Mouse (Mus musculus) limb, embryonic 12.5 days (tissue): ENCODE measurements around the gene Gcn1l1. TPM values are rescaled to one million over a fixed set of nuclear protein-coding genes. Genes with fewer than 3 reads are reported as not detected.
A peak's percentile ranks its signal among the peaks of the same experiment; 100 is the strongest.

Source experiments
- ATAC-seq: fragments of 200-750 bp; cut with Nextera tagmentation; 2 replicates; pipeline ENCODE4 v1.8.0; 2017; ENCODE audit warnings: low read depth, moderate TSS enrichment; ENCODE audit not compliant: insufficient number of reproducible peaks, insufficient read depth, low FRiP score, low TSS enrichment
- H3K27ac ChIP-seq: fragments of 300-500 bp; sonication (generic); 2 replicates; pipeline ENCODE4 v1.5.1; 2016; ENCODE audit warnings: mild to moderate bottlenecking, moderate library complexity
- H3K27me3 ChIP-seq: fragments of 300-500 bp; sonication (generic); 2 replicates; pipeline ENCODE4 v1.6.1; 2016; ENCODE audit warnings: mild to moderate bottlenecking, moderate library complexity
- H3K36me3 ChIP-seq: fragments of 300-500 bp; sonication (generic); 2 replicates; pipeline ENCODE4 v1.6.1; 2016; ENCODE audit warnings: mild to moderate bottlenecking, moderate library complexity
- H3K4me1 ChIP-seq: fragments of 300-500 bp; sonication (generic); replicated peaks from 2 replicates; pipeline ENCODE4 v1.6.1; 2016
- H3K4me2 ChIP-seq: fragments of 300-500 bp; sonication (generic); 2 replicates; pipeline ENCODE4 v1.6.1; 2016; ENCODE audit warnings: mild to moderate bottlenecking, moderate library complexity
- H3K4me3 ChIP-seq: fragments of 300-500 bp; sonication (generic); replicated peaks from 2 replicates; pipeline ENCODE4 v1.5.1; 2016; ENCODE audit warnings: mild to moderate bottlenecking
- H3K9ac ChIP-seq: fragments of 300-500 bp; sonication (generic); replicated peaks from 2 replicates; pipeline ENCODE4 v1.6.1; 2016; ENCODE audit warnings: mild to moderate bottlenecking, moderate library complexity
- H3K9me3 ChIP-seq: fragments of 300-500 bp; sonication (generic); 2 replicates; pipeline ENCODE4 v1.6.1; 2016; ENCODE audit warnings: mild to moderate bottlenecking, moderate library complexity
- WGBS: fragments of 180-500 bp; shearing (Covaris S2); methylation state at CpG from one replicate; pipeline ENCODE4 v1.1.7; 2016; 5-methylcytosine and 5-hydroxymethylcytosine counted together
- polyA plus RNA-seq: library from polyadenylated mRNA; unstranded; fragments of >200 nt; fragmentation: Nextera tagmentation; extraction: Ambion mirVana; gene quantifications from 2 replicates; pipeline ENCODE4 v1.2.1, GENCODE M21; 2016

The Gcn1l1 gene
- polyA plus RNA-seq, 1 experiment from 2014 or later: 57.4 TPM

DNA sequence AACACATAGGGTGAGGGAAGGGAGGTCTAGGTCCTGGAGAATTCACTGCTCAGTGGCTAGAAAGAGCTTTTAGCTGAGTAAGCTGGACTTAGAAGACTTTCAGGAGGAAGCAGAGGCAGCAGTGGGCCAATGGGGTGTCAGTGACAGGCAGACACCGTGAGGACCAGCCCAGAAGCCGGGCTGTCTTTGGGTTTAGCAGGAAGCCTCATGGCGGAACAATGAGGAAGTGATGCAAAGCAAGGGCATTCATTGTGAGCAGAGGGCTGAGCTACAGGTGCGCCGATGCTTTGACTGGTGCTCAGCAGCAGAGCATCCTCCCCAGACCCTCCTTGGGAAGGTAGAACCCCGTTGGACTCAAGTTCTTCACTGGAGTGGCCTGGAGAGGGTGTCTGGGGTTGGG is 70.5 kb downstream of the Gcn1l1 start:
- Histone ChIP-seq H3K9ac (no peak overlapping the region), H3K9me3 (no peaks in the 10 kb centered on the region), H3K27me3 (no peaks in the 10 kb centered on the region), H3K4me2 (no peak overlapping the region), H3K4me3 (no peak overlapping the region), H3K36me3 (peaks cover 39% of the 10 kb centered on the region), H3K4me1 (peaks cover 21% of the 10 kb centered on the region), H3K27ac (no peak overlapping the region)
- 89% methylated on average over 6 of the region's 6 CpGs for WGBS
- no peak for ATAC-seq

DNA sequence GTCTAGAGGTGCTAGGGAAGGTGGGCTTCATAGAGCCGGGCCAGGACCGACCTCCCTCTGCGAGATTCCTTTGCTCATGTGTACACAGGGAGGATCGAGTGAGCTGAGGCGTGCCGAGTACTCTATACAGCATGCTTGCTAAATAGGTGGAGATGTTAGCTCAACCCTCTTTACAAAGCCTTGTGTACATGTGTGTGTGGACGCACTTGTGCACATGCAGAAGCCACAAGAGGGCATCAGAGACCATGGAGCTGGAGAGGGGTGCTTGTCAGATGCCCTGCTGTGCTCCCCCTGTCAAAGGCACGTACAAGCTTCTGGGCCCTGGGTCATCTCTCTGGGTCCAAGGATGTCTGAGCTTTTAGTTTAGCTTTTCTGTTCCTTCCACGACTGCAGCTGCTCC is 79.1 kb downstream of the Gcn1l1 start:
- H3K36me3 ChIP-seq: peaks cover 90% of the 10 kb centered on the region
- WGBS: 84% methylated on average over 9 of the region's 9 CpGs
- ATAC-seq: no peak

DNA sequence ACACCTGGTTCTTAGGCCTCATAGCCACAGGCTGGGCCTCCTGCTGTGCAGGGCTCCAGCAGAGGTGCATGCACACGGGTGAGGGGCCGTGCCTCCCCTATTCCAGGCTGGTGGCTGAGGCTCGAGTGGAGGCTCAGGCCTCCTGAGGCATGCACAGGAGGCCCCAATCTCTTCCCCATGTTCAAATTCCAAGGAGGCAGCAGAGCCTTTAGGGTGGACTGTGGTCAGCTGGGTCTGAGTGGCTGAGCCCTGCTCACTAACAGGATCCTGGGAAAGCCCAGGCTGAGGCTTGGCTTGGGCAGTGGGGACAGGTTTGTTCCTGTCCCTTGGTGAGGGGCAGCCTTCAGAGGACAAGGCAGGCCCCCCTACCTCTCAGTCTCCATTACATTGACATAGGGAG is 83.8 kb downstream of the Gcn1l1 start:
- Histone ChIP-seq H3K4me1 (peaks cover 11% of the 10 kb centered on the region), H3K4me2 (no peak overlapping the region), H3K36me3 (peaks cover 43% of the 10 kb centered on the region), H3K4me3 (no peak overlapping the region), H3K27me3 (no peaks in the 10 kb centered on the region), H3K9ac (no peak overlapping the region), H3K9me3 (no peaks in the 10 kb centered on the region), H3K27ac (no peak overlapping the region)
- 54% methylated on average over 3 of the region's 3 CpGs for WGBS
- ATAC-seq: no peak

More for the DNA sequence above, 79.1 kb downstream of the Gcn1l1 start:
- Histone ChIP-seq H3K4me3 (no peak overlapping the region), H3K4me2 (no peak overlapping the region), H3K4me1 (no peaks in the 10 kb centered on the region), H3K9ac (no peak overlapping the region), H3K9me3 (no peaks in the 10 kb centered on the region), H3K27ac (no peak overlapping the region), H3K27me3 (no peaks in the 10 kb centered on the region)

DNA sequence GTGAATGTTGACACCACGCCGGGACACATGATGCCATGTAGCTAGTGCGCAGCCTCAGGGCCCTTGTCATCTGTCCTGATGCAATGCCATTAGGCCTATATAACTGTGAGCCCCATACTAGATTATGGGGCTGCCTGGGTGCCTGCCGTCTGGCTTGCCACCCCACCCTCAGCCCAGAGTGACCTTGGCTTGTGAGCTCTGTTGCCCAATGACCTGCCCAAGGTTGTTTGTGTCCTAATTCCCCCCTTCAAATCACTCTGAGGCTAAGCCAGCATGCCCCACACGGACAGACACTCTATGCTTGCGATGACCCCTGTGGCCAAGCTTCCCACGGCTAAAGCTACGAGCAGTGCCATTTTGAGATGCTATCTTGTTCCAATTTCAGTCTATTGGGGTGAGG is 84.6 kb downstream of the Gcn1l1 start:
- Histone ChIP-seq H3K9ac (no peak overlapping the region), H3K27ac (no peak overlapping the region), H3K27me3 (no peaks in the 10 kb centered on the region), H3K9me3 (no peaks in the 10 kb centered on the region), H3K4me3 (no peak overlapping the region), H3K36me3 (peaks cover 35% of the 10 kb centered on the region), H3K4me2 (no peak overlapping the region), H3K4me1 (peaks cover 11% of the 10 kb centered on the region)
- ATAC-seq: no peak
- WGBS: 89% methylated on average over 8 of the region's 8 CpGs

DNA sequence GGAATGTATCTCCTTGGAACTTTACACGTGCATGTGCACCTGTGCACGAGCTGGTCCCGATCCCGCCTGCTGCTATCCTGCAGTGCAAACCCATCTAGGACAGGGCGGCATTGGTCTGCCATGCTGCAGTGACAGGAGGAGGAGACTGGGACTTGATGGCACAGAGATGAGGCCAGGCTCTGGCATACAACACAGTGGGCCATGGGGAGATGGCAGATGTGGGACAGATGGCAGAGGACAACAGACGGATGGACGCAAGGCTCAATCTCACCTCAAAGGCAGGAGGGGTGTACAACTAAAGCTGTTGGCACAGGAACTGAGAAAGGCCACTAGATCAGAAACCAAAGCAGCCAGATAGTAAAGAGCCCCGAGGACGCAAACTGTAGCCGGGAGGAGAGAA is 85.8 kb downstream of the Gcn1l1 start:
- Histone ChIP-seq H3K4me3 (no peak overlapping the region), H3K27me3 (no peaks in the 10 kb centered on the region), H3K36me3 (peaks cover 23% of the 10 kb centered on the region), H3K9me3 (no peaks in the 10 kb centered on the region), H3K4me1 (peaks cover 11% of the 10 kb centered on the region), H3K4me2 (no peak overlapping the region), H3K27ac (no peak overlapping the region), H3K9ac (no peak overlapping the region)
- 91% methylated on average over 10 of the region's 10 CpGs for WGBS
- no peak for ATAC-seq

DNA sequence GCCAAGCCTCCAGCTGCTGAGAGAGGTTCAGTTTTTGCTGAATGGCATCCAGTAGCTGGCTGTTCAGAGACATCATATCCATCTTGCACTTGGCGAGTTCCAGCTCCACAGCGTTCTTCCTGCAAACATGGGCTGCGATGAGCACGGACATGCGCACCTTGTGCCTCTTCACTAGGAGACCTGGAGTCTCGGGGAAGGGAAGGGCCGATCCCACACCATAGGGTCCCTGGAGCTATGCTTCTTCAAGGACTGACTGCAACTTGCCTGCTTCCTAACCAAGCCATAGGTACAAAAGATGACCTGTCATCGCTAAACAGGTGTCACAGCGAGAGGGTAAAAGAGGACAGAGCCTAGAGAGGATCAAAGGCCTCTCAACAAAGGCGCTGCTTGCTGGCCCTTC is 86.8 kb downstream of the Gcn1l1 start:
- H3K9me3 ChIP-seq: no peaks in the 10 kb centered on the region
- no peaks in the 10 kb centered on the region for H3K27me3 ChIP-seq
- no peak overlapping the region for H3K9ac ChIP-seq
- no peak overlapping the region for H3K4me3 ChIP-seq
- ATAC-seq: no peak
- peaks cover 14% of the 10 kb centered on the region for H3K36me3 ChIP-seq
- 88% methylated on average over 10 of the region's 10 CpGs for WGBS
- no peak overlapping the region for H3K27ac ChIP-seq
- H3K4me1 ChIP-seq: peaks cover 11% of the 10 kb centered on the region
- peak overlapping the region; percentile 66 for H3K4me2 ChIP-seq

DNA sequence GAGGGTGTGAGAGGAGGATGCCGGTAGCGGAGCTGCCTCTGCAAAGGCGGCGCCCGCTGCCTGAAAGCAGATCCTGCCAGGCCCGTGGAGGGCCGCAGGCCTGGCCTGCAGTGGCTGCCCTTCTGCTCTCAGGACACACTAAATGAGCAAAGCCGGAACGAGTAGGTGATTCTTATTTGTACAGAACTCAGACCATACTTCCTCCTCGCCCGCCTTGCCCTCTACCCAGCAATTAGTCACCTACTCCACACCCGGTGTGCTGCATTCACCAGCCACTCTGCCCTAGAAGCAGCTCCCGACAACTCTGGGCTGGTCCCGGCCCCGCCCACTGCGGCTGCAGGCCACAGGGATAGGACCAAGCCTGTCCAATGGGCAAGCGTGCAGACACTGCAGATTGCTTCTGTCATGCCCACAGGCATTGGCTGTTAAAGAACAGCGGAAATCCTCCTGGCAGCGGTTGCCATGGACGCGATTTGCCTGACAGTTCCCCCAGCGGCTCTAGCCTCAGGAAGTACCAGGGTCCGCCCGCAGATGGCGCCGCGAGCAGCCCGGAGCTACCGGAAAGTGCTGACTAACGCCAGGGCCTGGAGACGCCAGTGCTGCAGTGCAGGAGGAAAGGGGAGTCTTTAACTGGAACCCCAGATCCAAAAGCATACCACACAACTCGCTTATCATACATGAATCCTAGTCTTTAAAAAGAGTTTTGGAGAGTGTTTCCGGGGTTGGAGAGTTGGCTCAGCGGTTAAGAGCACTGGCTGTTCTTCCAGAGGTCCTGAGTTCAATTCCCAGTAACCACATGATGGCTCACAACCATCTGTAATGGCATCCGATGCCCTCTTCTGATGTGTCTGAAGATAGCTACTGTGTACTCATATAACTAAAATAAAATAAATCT is 87.9 kb downstream of the Gcn1l1 start:
- H3K4me3 ChIP-seq: peak overlapping the region; percentile 40
- WGBS: 4% methylated on average over 35 of the region's 35 CpGs
- ATAC-seq: peak; percentile 99
- no peaks in the 10 kb centered on the region for H3K9me3 ChIP-seq
- H3K4me1 ChIP-seq: peaks cover 11% of the 10 kb centered on the region
- no peak overlapping the region; the same call in 1 of the 2 replicates for H3K27ac ChIP-seq
- H3K27me3 ChIP-seq: no peaks in the 10 kb centered on the region
- H3K36me3 ChIP-seq: peaks cover 3% of the 10 kb centered on the region; the same call in 1 of the 2 replicates
- H3K9ac ChIP-seq: peak overlapping the region; percentile 47
- H3K4me2 ChIP-seq: peak overlapping the region; percentile 66

DNA sequence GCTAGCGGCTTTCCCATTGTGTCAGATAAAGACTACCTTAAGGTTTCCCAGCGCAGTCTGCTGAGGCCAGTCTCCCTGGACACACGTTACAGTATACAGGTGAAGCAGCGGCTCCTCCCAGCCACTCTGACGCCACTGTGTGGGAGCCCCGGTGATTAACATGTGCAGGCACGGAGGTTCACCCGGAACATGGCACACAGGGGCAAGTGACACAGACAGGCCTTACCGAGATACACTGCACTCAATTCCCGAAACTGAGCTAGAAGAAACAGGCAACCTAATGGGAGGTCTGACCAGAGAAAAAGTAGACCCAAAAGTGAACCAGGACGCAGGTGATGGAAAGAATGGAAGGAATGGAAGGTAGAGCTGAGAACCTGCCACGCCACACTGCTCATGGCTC is 88.7 kb downstream of the Gcn1l1 start:
- H3K9me3 ChIP-seq: no peaks in the 10 kb centered on the region
- no peak overlapping the region for H3K4me2 ChIP-seq
- H3K27ac ChIP-seq: no peak overlapping the region
- 91% methylated on average over 12 of the region's 12 CpGs for WGBS
- peaks cover 11% of the 10 kb centered on the region for H3K4me1 ChIP-seq
- no peak for ATAC-seq
- H3K36me3 ChIP-seq: no peaks in the 10 kb centered on the region
- H3K4me3 ChIP-seq: no peak overlapping the region
- no peak overlapping the region for H3K9ac ChIP-seq
- H3K27me3 ChIP-seq: no peaks in the 10 kb centered on the region

DNA sequence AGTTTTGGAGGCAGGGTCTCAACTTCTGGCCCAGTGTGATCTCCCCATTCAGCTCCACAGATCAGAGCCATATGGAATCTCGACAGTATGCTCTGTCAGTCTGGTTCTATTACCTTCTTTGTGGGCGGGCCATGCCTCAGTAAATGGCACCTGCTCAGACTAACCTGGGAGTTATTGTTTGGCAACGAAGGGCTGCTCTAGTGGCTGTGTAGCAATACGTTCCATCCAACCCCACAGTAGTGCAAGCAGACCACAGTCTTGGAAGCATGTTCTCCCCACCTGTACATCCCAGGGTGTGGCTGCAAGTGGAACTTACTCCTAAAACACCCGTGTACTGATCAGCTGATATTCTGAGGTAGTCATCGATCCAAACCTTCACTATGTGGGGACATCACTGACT is 91.6 kb downstream of the Gcn1l1 start:
- no peak overlapping the region for H3K4me3 ChIP-seq

DNA sequence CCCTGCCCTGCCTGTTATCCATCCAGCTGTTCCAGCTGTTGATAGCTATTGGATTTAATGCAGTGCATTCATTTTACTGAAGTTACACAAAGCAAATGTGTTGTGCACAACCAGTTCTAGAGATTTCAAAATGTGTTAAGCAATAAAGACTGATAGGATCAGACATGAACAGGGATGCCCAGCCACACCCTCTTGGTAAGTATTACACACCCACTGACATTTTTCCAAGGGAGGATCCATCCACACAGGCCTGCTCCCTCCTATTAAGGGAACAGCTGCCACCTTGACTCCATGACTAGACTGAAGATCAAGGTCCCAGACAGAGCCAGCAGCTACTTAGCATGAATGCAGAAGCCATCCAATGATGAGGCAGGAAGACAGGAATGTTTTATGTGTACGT is 92.2 kb downstream of the Gcn1l1 start:
- H3K4me1 ChIP-seq: peaks cover 5% of the 10 kb centered on the region
- no peaks in the 10 kb centered on the region for H3K27me3 ChIP-seq
- no peak for ATAC-seq
- H3K4me2 ChIP-seq: no peak overlapping the region
- H3K27ac ChIP-seq: no peak overlapping the region
- no peak overlapping the region for H3K9ac ChIP-seq
- 65% methylated on average over 1 of the region's 1 CpGs for WGBS
- H3K4me3 ChIP-seq: no peak overlapping the region
- H3K36me3 ChIP-seq: no peaks in the 10 kb centered on the region
- H3K9me3 ChIP-seq: no peaks in the 10 kb centered on the region

More for the DNA sequence above, 91.6 kb downstream of the Gcn1l1 start:
- Histone ChIP-seq H3K4me1 (peaks cover 11% of the 10 kb centered on the region), H3K36me3 (no peaks in the 10 kb centered on the region), H3K9ac (no peak overlapping the region), H3K27me3 (no peaks in the 10 kb centered on the region), H3K27ac (no peak overlapping the region), H3K4me2 (no peak overlapping the region), H3K9me3 (no peaks in the 10 kb centered on the region)
- 77% methylated on average over 6 of the region's 6 CpGs for WGBS
- ATAC-seq: no peak

DNA sequence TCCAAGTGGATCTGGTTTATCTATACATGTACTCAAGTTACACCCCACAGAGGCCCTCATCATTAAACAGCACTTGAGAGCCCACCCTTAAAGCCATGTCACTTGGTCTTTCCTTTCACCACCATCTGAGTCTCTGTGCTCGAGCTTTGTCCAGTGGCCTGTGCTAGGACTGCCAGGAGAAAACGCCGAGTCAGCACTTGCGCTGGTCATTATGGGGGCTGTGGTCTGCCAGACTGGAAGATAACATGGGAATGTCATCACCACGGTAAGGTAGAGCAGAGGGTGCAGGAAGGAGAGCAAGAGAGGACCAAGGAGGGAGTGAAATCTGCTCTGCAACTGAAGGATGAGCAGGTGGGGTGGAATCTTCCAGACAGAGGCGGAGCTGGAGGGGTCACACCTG is 93.3 kb downstream of the Gcn1l1 start:
- Histone ChIP-seq H3K36me3 (no peaks in the 10 kb centered on the region), H3K27ac (no peak overlapping the region), H3K27me3 (0 out of 2 replicates have a peak, but pooled peaks cover under 1% of the 10 kb centered on the region), H3K4me2 (no peak overlapping the region), H3K9ac (no peak overlapping the region), H3K9me3 (no peaks in the 10 kb centered on the region), H3K4me1 (no peaks in the 10 kb centered on the region), H3K4me3 (no peak overlapping the region)
- no peak for ATAC-seq
- 79% methylated on average over 6 of the region's 6 CpGs for WGBS

DNA sequence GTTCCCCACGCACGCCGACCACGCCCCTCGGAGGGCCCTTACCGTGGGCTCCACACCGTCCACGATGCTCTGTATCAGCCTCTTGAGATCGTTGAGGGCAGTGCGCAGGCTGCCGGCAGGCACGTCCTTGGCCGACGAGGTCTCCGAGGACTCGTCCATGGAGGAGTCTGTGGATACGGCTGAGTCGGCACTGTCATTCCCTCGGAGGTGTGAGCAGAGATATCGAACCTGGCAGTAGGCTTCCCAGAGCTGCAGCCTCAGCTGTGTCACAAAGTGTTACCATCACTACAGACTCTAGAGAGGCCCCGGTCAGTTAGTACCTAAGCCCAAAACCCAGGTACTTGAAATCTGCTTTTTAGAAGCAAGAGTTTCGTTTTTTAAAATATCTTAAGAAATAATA is 97.6 kb downstream of the Gcn1l1 start:
- no peak overlapping the region for H3K4me3 ChIP-seq
- H3K27me3 ChIP-seq: 0 out of 2 replicates have a peak, but pooled peaks cover 4% of the 10 kb centered on the region
- H3K4me1 ChIP-seq: no peaks in the 10 kb centered on the region
- H3K9me3 ChIP-seq: no peaks in the 10 kb centered on the region
- no peaks in the 10 kb centered on the region for H3K36me3 ChIP-seq
- no peak for ATAC-seq
- H3K4me2 ChIP-seq: no peak overlapping the region
- H3K27ac ChIP-seq: no peak overlapping the region
- no peak overlapping the region for H3K9ac ChIP-seq
- whole genome bisulfite sequencing: 85% methylated on average over 22 of the region's 22 CpGs
